Mouse (Mus musculus) lung, adult 2 months (tissue): ENCODE results near the gene Myof. TPM values are rescaled to one million over a fixed set of nuclear protein-coding genes. Genes with fewer than 3 reads are reported as not detected.

Experiments
- DNase-seq: peaks from one replicate; pipeline ENCODE4 v3.0.0; 2022
- H3K4me1 ChIP-seq: fragments of 200-500 bp; 2 replicates; pipeline ENCODE4 v1.6.1; 2011; ENCODE audit warnings: low read length; ENCODE audit not compliant: control insufficient read depth, insufficient read depth
- H3K4me3 ChIP-seq: fragments of 200-500 bp; replicated peaks from 2 replicates; pipeline ENCODE3; 2011; ENCODE audit warnings: low read depth, mild to moderate bottlenecking, control low read depth, low read length; ENCODE audit errors: extremely low read depth
- CTCF ChIP-seq: fragments of 200-500 bp; IDR thresholded peaks from 2 replicates; pipeline ENCODE4 v1.5.1; 2011; ENCODE audit warnings: mild to moderate bottlenecking, low read length, control low read depth; ENCODE audit not compliant: insufficient read depth
- POLR2A ChIP-seq: fragments of 200-500 bp; IDR thresholded peaks from 2 replicates; pipeline ENCODE4 v1.6.1; 2011; ENCODE audit warnings: low read depth, mild to moderate bottlenecking, control low read depth, low read length, borderline replicate concordance; ENCODE audit errors: extremely low read depth
- WGBS: fragments of 180-500 bp; shearing (Covaris S2); methylation state at CpG from one replicate; pipeline ENCODE4 v1.1.7; 2018; 5-methylcytosine and 5-hydroxymethylcytosine counted together
- polyA plus RNA-seq: library from polyadenylated mRNA; depleted of rRNA; stranded (reverse); fragments of >200 nt; gene quantifications from 2 replicates; pipeline ENCODE4 v1.2.3, GENCODE M21; 2012; rRNA removed

The Myof gene
- polyA plus RNA-seq, 1 experiment: 51.8 TPM

DNA sequence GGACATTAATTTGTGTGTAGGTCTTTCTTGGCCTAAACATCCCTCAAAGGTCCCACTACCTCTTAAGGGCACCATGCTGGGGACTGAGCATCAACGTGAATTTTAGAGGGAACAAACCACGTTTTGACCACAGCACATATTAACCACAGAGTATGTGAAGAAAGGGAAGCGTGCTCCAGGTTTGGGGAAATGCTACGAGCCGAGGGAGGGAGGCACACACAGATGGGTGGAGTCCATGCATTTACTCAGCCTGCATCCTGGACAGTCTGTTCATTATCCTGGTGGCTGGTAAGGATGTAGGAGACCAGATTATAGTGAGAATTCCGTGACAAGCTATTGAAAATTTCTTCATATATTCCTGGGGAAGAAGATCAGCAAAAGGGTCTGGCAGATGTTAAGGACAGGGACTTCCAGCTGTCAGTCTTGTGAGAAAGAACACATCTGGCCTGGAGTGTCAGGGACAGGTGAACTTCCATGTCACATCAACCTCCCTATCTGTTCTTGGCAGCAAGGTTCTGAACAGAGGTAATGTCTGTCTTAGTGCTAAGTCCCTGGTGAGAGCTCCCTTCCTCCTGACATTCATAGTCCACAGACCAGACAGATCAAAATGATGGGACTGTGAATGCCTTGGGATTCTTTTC is 166.7 kb downstream of the Myof start:
- 58% methylated on average over 6 of the region's 6 CpGs for WGBS
- TF ChIP-seq POLR2A (no peak), CTCF (no peak)

DNA sequence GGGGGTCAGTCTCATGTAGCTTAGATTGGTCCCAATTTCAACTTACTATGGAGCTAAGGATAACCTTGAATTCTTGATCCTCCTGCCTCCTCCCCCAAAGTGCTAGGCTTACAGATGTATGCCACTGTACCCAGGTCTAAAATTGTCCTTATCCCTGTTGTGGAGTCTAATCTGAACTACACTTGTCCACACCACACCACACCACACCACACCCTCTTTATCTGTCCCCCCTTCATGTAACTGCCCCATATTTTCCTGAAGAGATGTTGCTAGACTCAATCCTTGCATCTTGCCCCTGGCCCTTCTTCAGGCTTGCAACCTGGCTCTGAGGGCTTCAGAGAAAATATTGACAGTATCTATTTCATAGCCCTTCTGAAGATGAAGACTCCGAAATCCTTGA is 169.9 kb downstream of the Myof start:
- 85% methylated on average over 1 of the region's 1 CpGs for WGBS
- TF ChIP-seq POLR2A (no peak), CTCF (no peak)
- no peak overlapping the region for H3K4me3 ChIP-seq
- no peaks in the 10 kb centered on the region for H3K4me1 ChIP-seq
- no peak for DNase-seq

More for the DNA sequence above, 166.7 kb downstream of the Myof start:
- DNase-seq: no peak
- Histone ChIP-seq H3K4me3 (no peak overlapping the region), H3K4me1 (no peaks in the 10 kb centered on the region)

- no peak for TF ChIP-seq CTCF
- TF ChIP-seq POLR2A: no peak
- no peak for DNase-seq
- no peak overlapping the region for H3K4me3 ChIP-seq
- no peaks in the 10 kb centered on the region for H3K4me1 ChIP-seq
- 75% methylated on average over 3 of the region's 3 CpGs for WGBS
Observed at GRCm38 (mm10) chr19:37867592-37867991, 175.8 kb downstream of the Myof start.

DNA sequence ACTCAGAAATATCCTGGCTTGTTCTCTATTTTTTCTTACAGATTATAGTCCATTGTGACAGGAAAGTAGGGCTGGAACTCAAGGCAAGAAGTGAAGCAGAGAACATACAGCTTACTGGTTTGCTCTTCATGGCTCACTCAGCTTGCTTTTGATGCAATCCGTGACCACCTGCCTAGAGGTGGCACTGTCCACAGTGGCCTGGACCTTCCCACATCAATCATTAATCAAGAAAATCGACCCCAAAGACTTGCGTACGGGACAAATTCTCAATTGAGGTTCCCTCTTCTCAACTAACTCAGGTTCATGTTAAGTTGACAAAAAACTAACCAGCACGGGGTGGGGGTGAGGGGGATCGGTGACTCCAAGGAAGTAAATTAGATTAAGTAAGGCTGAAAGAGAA is 176.4 kb downstream of the Myof start:
- TF ChIP-seq CTCF (no peak), POLR2A (no peak)
- DNase-seq: no peak
- no peak overlapping the region for H3K4me3 ChIP-seq
- H3K4me1 ChIP-seq: no peaks in the 10 kb centered on the region
- 83% methylated on average over 6 of the region's 6 CpGs for WGBS

DNA sequence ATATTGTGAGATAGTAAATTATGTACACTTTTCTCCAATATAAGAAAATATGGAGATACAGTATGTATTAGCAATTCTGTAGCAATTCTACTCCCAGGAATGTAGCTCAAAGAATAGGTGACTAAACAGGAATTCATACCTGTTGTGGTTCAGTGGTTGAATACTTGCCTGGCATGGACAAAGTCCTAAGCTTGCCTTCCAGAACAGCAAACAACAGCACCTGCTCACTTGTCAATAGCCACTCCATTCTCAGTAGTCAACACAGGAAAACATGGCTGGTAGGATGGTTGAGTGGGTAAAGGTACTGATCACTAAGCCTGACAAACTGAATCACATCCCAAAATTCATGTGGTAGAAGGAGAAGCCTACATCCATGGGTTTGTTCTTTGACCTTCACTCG is 182.2 kb downstream of the Myof start:
- 83% methylated on average over 1 of the region's 1 CpGs for WGBS
- Histone ChIP-seq H3K4me1 (no peaks in the 10 kb centered on the region; the same call in 1 of the 2 replicates), H3K4me3 (no peak overlapping the region)
- no peak for TF ChIP-seq CTCF
- TF ChIP-seq POLR2A: no peak
- DNase-seq: no peak

GRCm38 (mm10) chr19:37860267-37860666 is 183.1 kb downstream of the Myof start:
- TF ChIP-seq POLR2A (no peak), CTCF (no peak)
- Histone ChIP-seq H3K4me3 (no peak overlapping the region), H3K4me1 (no peaks in the 10 kb centered on the region; the same call in 1 of the 2 replicates)
- WGBS: 83% methylated on average over 1 of the region's 1 CpGs
- no peak for DNase-seq

DNA sequence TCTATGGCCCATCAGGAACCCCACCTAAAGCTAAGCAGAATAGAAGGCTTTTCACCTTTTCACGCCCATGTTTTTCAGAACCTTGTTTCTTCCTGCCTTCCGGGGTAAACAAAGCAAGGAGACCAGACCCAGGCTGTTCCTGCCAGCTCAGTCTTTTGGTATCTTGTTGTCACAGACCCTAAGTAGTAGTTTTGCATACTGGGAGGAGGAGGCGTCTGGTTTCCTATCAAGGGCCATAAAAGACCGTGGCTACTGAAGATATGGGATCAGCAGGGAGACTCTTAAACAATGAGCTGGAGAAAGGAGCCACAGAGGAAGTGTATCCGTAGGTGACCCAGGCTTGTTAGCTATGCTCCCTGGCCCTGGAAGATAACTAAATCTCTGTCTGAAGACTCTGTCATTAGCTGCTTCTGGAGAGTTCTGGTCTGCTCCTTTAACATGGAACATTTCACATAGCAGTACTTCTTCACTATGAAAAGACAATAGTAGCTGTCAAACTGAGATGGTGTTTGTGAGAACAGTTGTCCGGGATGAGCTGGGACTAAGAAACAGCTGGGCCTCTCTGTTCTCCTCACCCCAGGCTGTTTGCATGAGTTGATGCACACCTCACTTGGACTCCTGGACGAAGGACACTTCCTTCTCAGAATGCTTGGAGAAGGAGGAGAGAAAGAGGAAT is 184.8 kb downstream of the Myof start:
- 51% methylated on average over 7 of the region's 7 CpGs for WGBS
- no peak for TF ChIP-seq POLR2A
- no peak for TF ChIP-seq CTCF
- no peak for DNase-seq
- Histone ChIP-seq H3K4me1 (no peaks in the 10 kb centered on the region; the same call in 1 of the 2 replicates), H3K4me3 (no peak overlapping the region)

- DNase-seq: no peak
- H3K4me1 ChIP-seq: no peaks in the 10 kb centered on the region
- whole genome bisulfite sequencing: 77% methylated on average over 1 of the region's 1 CpGs
- TF ChIP-seq POLR2A (no peak), CTCF (no peak)
- H3K4me3 ChIP-seq: no peak overlapping the region
Observed at GRCm38 (mm10) chr19:37852056-37852455, 191.3 kb downstream of the Myof start.

DNA sequence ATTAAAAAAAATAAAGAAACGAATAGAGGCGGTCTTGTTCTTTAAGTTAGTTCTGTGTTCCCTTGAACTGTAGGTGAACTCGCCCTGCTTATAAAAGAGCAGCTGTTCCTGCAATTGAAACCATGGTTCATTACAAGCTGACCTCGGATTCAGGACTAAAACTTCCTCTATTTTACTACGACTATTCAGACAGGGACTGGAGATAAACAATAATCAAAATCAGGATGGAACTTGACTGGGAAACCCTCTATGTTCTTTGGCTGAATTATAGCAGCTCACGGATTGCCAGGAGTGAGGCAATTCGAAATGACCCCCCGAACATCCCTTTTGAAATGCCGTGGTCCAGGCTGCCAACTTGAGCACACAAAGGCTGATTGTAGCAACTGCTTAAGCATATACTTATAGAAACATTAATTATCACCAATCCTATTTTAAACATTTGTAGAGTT is 191.8 kb downstream of the Myof start:
- Histone ChIP-seq H3K4me3 (no peak overlapping the region), H3K4me1 (no peaks in the 10 kb centered on the region)
- WGBS: 21% methylated on average over 9 of the region's 9 CpGs
- TF ChIP-seq CTCF (no peak), POLR2A (no peak)
- DNase-seq: no peak

Other genes starting within 250 kb of the Myof start
- 0.38 and 0.40 TPM in 2 replicates for gene Cep55, start 11.4 kb upstream of the Myof start, polyA plus RNA-seq
- 21.8 and 27.8 TPM in 2 replicates for gene Ffar4, start 53.5 kb upstream of the Myof start, polyA plus RNA-seq
- 38.3 and 40.4 TPM in 2 replicates for gene Rbp4, start 81.7 kb upstream of the Myof start, polyA plus RNA-seq
- gene Pde6c, start 89.2 kb upstream of the Myof start, polyA plus RNA-seq: not detected in 2 replicates
- 3.1 and 4.5 TPM in 2 replicates for gene Fra10ac1, start 180.6 kb upstream of the Myof start, polyA plus RNA-seq
- 0.12 and 0.25 TPM in 2 replicates for gene Lgi1, start 221.0 kb upstream of the Myof start, polyA plus RNA-seq